Mouse (Mus musculus) spleen, postnatal 4 days (tissue): ENCODE results near the gene Gstm4.
"Not testable (repeated sequence)": the region's sequence is repeated elsewhere in the genome, so short reads cannot be mapped to it uniquely, and the experiment has no call there.

Experiments used
- DNase-seq, 2 experiments: peaks; one replicate each; pipeline ENCODE4 v3.0.0; 2022; ENCODE audit warnings: low spot score in 2 of 2

Gene Gstm4

GRCm38 (mm10) chr3:108016468-108016867, 28.2 kb downstream of the Gstm4 start:
- not testable (repeated sequence) for DNase-seq

GRCm38 (mm10) chr3:108014974-108015346, 29.7 kb downstream of the Gstm4 start:
- DNase-seq = no peak

- no peak for DNase-seq
These were observed 30.4 kb downstream of the Gstm4 start for GRCm38 (mm10) chr3:108014098-108014973.

- no peak for DNase-seq
These were observed 31.3 kb downstream of the Gstm4 start for GRCm38 (mm10) chr3:108013331-108013871.

- DNase-seq = no peak
These were observed 33.1 kb downstream of the Gstm4 start for GRCm38 (mm10) chr3:108011558-108011957.

GRCm38 (mm10) chr3:108010286-108010685, 34.4 kb downstream of the Gstm4 start:
- no peak for DNase-seq

- no peak for DNase-seq
These were observed 42.7 kb downstream of the Gstm4 start for GRCm38 (mm10) chr3:108002021-108002420.

- DNase-seq = no peak
These were observed 45.2 kb downstream of the Gstm4 start for GRCm38 (mm10) chr3:107999491-107999890.

GRCm38 (mm10) chr3:107998591-107998990, 46.1 kb downstream of the Gstm4 start:
- no peak for DNase-seq

GRCm38 (mm10) chr3:107996576-107996975, 48.1 kb downstream of the Gstm4 start:
- no peak for DNase-seq

GRCm38 (mm10) chr3:107995974-107996373, 48.7 kb downstream of the Gstm4 start:
- DNase-seq = not testable (repeated sequence)
